Mouse (Mus musculus): ENCODE data around the gene Dst. TPM values are rescaled to one million over a fixed set of nuclear protein-coding genes. Genes with fewer than 3 reads are reported as not detected.

Gene Dst
- total and polyA plus RNA-seq, 3 experiments, result 66.7 to 404 (median 334) TPM

DNA sequence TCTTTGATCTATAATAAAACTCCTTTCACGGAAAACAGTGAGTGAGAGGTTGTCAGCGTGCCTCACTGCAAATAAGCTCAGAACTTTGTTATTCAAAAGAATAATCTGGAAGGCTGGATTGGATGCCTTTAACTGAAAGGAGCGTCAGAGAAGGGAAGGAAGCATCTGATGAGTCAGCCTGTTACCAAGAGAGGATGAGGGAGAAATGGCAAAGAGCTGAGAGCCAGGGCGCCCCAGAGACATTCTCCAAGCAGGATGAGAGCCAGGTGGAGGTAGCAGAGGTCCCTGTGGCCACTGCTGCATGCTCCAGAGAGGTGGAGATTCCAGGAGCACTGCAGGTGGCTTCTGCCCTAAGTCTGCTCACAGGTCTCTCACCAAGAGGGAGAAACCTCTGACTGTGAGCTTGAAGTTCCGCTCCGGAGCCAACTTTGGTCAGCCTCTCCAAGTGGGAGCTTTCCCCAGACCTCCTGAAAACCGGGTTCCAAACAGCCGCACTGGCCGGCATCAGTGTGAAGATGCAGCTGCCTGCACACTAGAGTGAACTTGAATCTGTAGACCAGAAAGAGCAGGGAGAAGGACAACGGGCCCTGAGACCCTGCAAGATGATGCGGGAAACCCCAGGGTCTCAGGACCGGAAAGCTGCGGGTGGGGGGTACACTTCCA is 231.3 kb downstream of the Dst start:
- H3K79me2 ChIP-seq (replicated peaks; ENCODE audit: control insufficient read depth, insufficient read depth, low read length), result peaks cover 3% of the 10 kb centered on the region; the same call in 1 of the 2 replicates
- 50% methylated on average over 13 of the region's 13 CpGs for WGBS
- peak overlapping the region; percentile 41 for H3K27ac ChIP-seq
- no peak overlapping the region for H3K4me3 ChIP-seq
- H3K36me3 ChIP-seq (ENCODE audit: control insufficient read depth, insufficient read depth, low read length), result peaks cover 23% of the 10 kb centered on the region
- H3K9ac ChIP-seq (ENCODE audit: low read depth, low read length), result no peak overlapping the region
- H3K4me1 ChIP-seq (ENCODE audit: control insufficient read depth, insufficient read depth, low read length), result peaks cover 23% of the 10 kb centered on the region
- H3K27me3 ChIP-seq (ENCODE audit: control insufficient read depth, insufficient read depth, low read length), result no peaks in the 10 kb centered on the region
- intact Hi-C loops (cut with DNase I), result no loop called here
- DNase-seq, result no peak
- TF ChIP-seq CTCF (IDR thresholded peaks at IDR 0.05), result no peak
- no peak for TF ChIP-seq POLR2A (IDR thresholded peaks at IDR 0.05; ENCODE audit: insufficient read depth, low read depth, low read length)
- no peak for TF ChIP-seq EP300 (IDR thresholded peaks at IDR 0.05; ENCODE audit: insufficient read depth, low read depth, low read length)

DNA sequence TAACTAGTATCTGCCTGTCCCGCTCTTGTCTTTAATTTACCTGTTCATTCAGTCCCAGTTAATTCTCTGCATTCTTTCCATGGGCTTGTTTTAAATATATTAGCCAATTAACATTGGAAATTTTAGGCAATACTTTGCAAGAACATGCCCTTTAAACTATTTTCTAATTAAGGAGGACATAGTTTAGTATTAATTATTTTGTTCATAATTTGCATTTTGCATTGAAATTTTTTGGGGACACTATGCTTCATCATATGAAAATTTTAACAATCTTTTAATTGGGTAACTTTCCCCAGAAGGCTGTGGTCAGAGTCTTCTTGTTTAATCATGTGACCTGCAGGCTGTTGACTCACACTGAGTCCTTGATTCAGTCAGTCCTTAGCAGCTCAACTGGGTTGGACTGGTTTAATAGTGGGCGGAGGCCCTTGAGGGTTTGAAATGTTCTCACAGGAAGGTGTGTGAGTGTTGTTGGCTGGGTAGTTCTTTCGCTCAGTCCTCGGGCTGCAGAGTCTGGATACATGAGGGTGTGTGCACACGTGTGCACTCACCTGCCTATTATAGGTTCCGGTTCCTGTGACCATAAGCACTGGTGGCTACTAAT is 231.9 kb downstream of the Dst start:
- peak in 1 of 2 experiments; percentile 40 for DNase-seq
- intact Hi-C loops (cut with DNase I), result loop anchor here (2.0 kb wide), 1 partner anchor 19 kb away; no protein-coding TSS in a partner anchor
- peaks cover 20% of the 10 kb centered on the region for H3K36me3 ChIP-seq (ENCODE audit: control insufficient read depth, insufficient read depth, low read length)
- H3K9ac ChIP-seq (ENCODE audit: low read depth, low read length), result no peak overlapping the region
- H3K4me3 ChIP-seq, result no peak overlapping the region
- H3K4me1 ChIP-seq (ENCODE audit: control insufficient read depth, insufficient read depth, low read length), result peaks cover 21% of the 10 kb centered on the region
- H3K79me2 ChIP-seq (replicated peaks; ENCODE audit: control insufficient read depth, insufficient read depth, low read length), result peaks cover 5% of the 10 kb centered on the region; the same call in 1 of the 2 replicates
- 45% methylated on average over 6 of the region's 6 CpGs for WGBS
- H3K27ac ChIP-seq, result peak overlapping the region; percentile 41
- TF ChIP-seq EP300 (IDR thresholded peaks at IDR 0.05; ENCODE audit: insufficient read depth, low read depth, low read length), result no peak
- TF ChIP-seq POLR2A (IDR thresholded peaks at IDR 0.05; ENCODE audit: insufficient read depth, low read depth, low read length), result no peak
- TF ChIP-seq CTCF (IDR thresholded peaks at IDR 0.05), result no peak
- H3K27me3 ChIP-seq (ENCODE audit: control insufficient read depth, insufficient read depth, low read length), result no peaks in the 10 kb centered on the region

GRCm38 (mm10) chr1:34140686-34141085 is 232.7 kb downstream of the Dst start:
- no peak overlapping the region for H3K9ac ChIP-seq (ENCODE audit: low read depth, low read length)
- no peak overlapping the region for H3K4me3 ChIP-seq
- no peaks in the 10 kb centered on the region for H3K27me3 ChIP-seq (ENCODE audit: control insufficient read depth, insufficient read depth, low read length)
- DNase-seq, result peak in 1 of 2 experiments; percentile 46
- intact Hi-C loops (cut with DNase I), result loop anchor here (2.0 kb wide), 1 partner anchor 20 kb away; no protein-coding TSS in a partner anchor
- H3K27ac ChIP-seq, result peak overlapping the region; percentile 41
- H3K79me2 ChIP-seq (replicated peaks; ENCODE audit: control insufficient read depth, insufficient read depth, low read length), result peaks cover 5% of the 10 kb centered on the region; the same call in 1 of the 2 replicates
- peaks cover 20% of the 10 kb centered on the region for H3K4me1 ChIP-seq (ENCODE audit: control insufficient read depth, insufficient read depth, low read length)
- peaks cover 20% of the 10 kb centered on the region for H3K36me3 ChIP-seq (ENCODE audit: control insufficient read depth, insufficient read depth, low read length)
- 27% methylated on average over 3 of the region's 3 CpGs for WGBS
- TF ChIP-seq POLR2A (IDR thresholded peaks at IDR 0.05; ENCODE audit: insufficient read depth, low read depth, low read length) (no peak), EP300 (IDR thresholded peaks at IDR 0.05; ENCODE audit: insufficient read depth, low read depth, low read length) (0 out of 2 replicates have a peak, but pooled peaks have one; percentile 19)

- Histone ChIP-seq H3K4me1 (ENCODE audit: control insufficient read depth, insufficient read depth, low read length) (peaks cover 20% of the 10 kb centered on the region), H3K79me2 (replicated peaks; ENCODE audit: control insufficient read depth, insufficient read depth, low read length) (peaks cover 5% of the 10 kb centered on the region; the same call in 1 of the 2 replicates), H3K9ac (ENCODE audit: low read depth, low read length) (no peak overlapping the region), H3K27ac (no peak overlapping the region), H3K27me3 (ENCODE audit: control insufficient read depth, insufficient read depth, low read length) (no peaks in the 10 kb centered on the region), H3K4me3 (no peak overlapping the region), H3K36me3 (ENCODE audit: control insufficient read depth, insufficient read depth, low read length) (peaks cover 17% of the 10 kb centered on the region)
- no peak for TF ChIP-seq POLR2A (IDR thresholded peaks at IDR 0.05; ENCODE audit: insufficient read depth, low read depth, low read length)
- no peak for TF ChIP-seq CTCF (IDR thresholded peaks at IDR 0.05)
- peak; percentile 73 for TF ChIP-seq EP300 (IDR thresholded peaks at IDR 0.05; ENCODE audit: insufficient read depth, low read depth, low read length)
- 54% methylated on average over 9 of the region's 9 CpGs for WGBS
- DNase-seq, result no peak
- intact Hi-C loops (cut with DNase I), result no loop called here
Observed at GRCm38 (mm10) chr1:34142951-34143580, 235.0 kb downstream of the Dst start.

GRCm38 (mm10) chr1:34144826-34145225 is 236.8 kb downstream of the Dst start:
- intact Hi-C loops (cut with DNase I), result no loop called here
- H3K27me3 ChIP-seq (ENCODE audit: control insufficient read depth, insufficient read depth, low read length), result no peaks in the 10 kb centered on the region

More at GRCm38 (mm10) chr1:34144826-34145225, 236.8 kb downstream of the Dst start:
- Histone ChIP-seq H3K27ac (no peak overlapping the region), H3K36me3 (ENCODE audit: control insufficient read depth, insufficient read depth, low read length) (peaks cover 9% of the 10 kb centered on the region), H3K9ac (ENCODE audit: low read depth, low read length) (no peak overlapping the region), H3K79me2 (replicated peaks; ENCODE audit: control insufficient read depth, insufficient read depth, low read length) (peaks cover 5% of the 10 kb centered on the region; the same call in 1 of the 2 replicates), H3K4me3 (no peak overlapping the region), H3K4me1 (ENCODE audit: control insufficient read depth, insufficient read depth, low read length) (peaks cover 12% of the 10 kb centered on the region)
- no peak for TF ChIP-seq POLR2A (IDR thresholded peaks at IDR 0.05; ENCODE audit: insufficient read depth, low read depth, low read length)
- no peak for TF ChIP-seq CTCF (IDR thresholded peaks at IDR 0.05)
- no peak for TF ChIP-seq EP300 (IDR thresholded peaks at IDR 0.05; ENCODE audit: insufficient read depth, low read depth, low read length)
- WGBS, result 90% methylated on average over 7 of the region's 7 CpGs
- no peak for DNase-seq
